Comparison of ENCODE assay signal across 8 mouse cellular contexts in the genomic region with DNA sequence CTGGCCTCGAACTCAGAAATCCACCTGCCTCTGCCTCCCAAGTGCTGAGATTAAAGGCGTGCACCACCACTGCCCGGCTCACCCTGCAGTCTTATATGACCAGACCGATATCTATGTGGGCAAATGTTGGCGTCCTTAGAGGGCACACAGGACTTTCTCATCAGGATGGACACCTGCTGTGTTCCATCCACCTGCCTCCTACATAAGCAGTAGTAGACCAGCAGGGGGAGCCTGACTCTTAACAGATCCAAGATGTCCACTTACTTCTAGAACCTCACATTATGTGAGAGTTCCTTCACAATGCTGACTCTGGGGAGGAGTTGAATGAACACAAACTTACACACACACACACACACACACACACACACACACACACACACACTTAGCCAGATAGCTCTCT. TPM values are rescaled to one million over a fixed set of nuclear protein-coding genes. Genes with fewer than 3 reads are reported as not detected.
DNase-seq lines count a peak whose midpoint lies in the region; ATAC-seq lines count a peak whose summit lies in the region.

No protein-coding gene starts in this region.

- DNase-seq in frontal cortex, postnatal 25 days (ENCODE audit: low spot score in 2 of 2): no peak
- DNase-seq in right cerebral cortex, adult 18-20 months: peak; percentile 64
- DNase-seq in right cerebral cortex, postnatal 36 days (ENCODE audit: low spot score in 2 of 2): no peak
- DNase-seq in cerebellum, adult 18-20 months: peak; percentile 59 to 65
- peak; percentile 82 for DNase-seq in induced T-regulatory cell, adult 2 months (ENCODE audit: low read depth)

- ATAC-seq in frontal cortex, adult (ENCODE audit: low TSS enrichment): peak; percentile 47; the same call in 1 of the 2 replicates
- ATAC-seq in megakaryocyte-erythroid progenitor cell, adult 5-6 weeks (replicated peaks; ENCODE audit: low FRiP score, low TSS enrichment, poor library complexity, severe bottlenecking): peak; percentile 61
- no peak for ATAC-seq in monocyte, adult 5-6 weeks (replicated peaks; ENCODE audit: insufficient number of reproducible peaks, low FRiP score, low TSS enrichment, poor library complexity, severe bottlenecking)

RNA-seq across cellular contexts. Expression of gene Zbtb34, which starts 1.8 kb away (rescaled TPM):
- total RNA-seq in megakaryocyte-erythroid progenitor cell, adult 5-6 weeks (2014; fragmentation: Nextera tagmentation): 13.7 and 20.6 TPM in 2 replicates
- total RNA-seq in megakaryocyte-erythroid progenitor cell, adult 5-6 weeks (2017): 3.1 and 3.5 TPM in 2 replicates
- total RNA-seq in monocyte, adult 5-6 weeks (2017): 5.4 to 9.3 TPM (median 6.6 TPM) in 3 replicates

RNA-seq across cellular contexts. Expression of gene Zbtb43, which starts 35.5 kb away (rescaled TPM):
- 12.0 and 12.4 TPM in 2 replicates for total RNA-seq in megakaryocyte-erythroid progenitor cell, adult 5-6 weeks (2014; fragmentation: Nextera tagmentation)
- 13.3 and 17.8 TPM in 2 replicates for total RNA-seq in megakaryocyte-erythroid progenitor cell, adult 5-6 weeks (2017)
- 19.0 to 32.6 TPM (median 24.4 TPM) in 3 replicates for total RNA-seq in monocyte, adult 5-6 weeks (2017)

Comparison
In these comparisons a context has a peak if more than half of its experiments do, and no peak if none do; other contexts are left out.
1. DNase-seq: peak in right cerebral cortex, adult 18-20 months (single experiment), cerebellum, adult 18-20 months (2 of 2) and induced T-regulatory cell, adult 2 months (single experiment); none in frontal cortex, postnatal 25 days (0 of 2) and right cerebral cortex, postnatal 36 days (0 of 2).